Mouse (Mus musculus) heart, embryonic 13.5 days (tissue): ENCODE results near the gene Phtf2. TPM values are rescaled to one million over a fixed set of nuclear protein-coding genes. Genes with fewer than 3 reads are reported as not detected.
"Not testable (repeated sequence)": the region's sequence is repeated elsewhere in the genome, so short reads cannot be mapped to it uniquely, and the experiment has no call there.

ENCODE experiments used
- ATAC-seq: fragments of 200-750 bp; cut with Nextera tagmentation; 2 replicates; pipeline ENCODE4 v1.8.0; 2017; ENCODE audit warnings: moderate TSS enrichment; ENCODE audit not compliant: insufficient number of reproducible peaks, low FRiP score, low TSS enrichment; ENCODE audit errors: extremely low read depth
- H3K27ac ChIP-seq: fragments of 300-500 bp; sonication (generic); replicated peaks from 2 replicates; pipeline ENCODE4 v1.5.1; 2015; ENCODE audit warnings: moderate library complexity, mild to moderate bottlenecking, inconsistent platforms
- H3K27me3 ChIP-seq: fragments of 300-500 bp; sonication (generic); replicated peaks from 2 replicates; pipeline ENCODE4 v1.6.1; 2015; ENCODE audit warnings: mild to moderate bottlenecking, inconsistent platforms
- H3K36me3 ChIP-seq: fragments of 300-500 bp; sonication (generic); 2 replicates; pipeline ENCODE4 v1.6.1; 2015; ENCODE audit warnings: mild to moderate bottlenecking, inconsistent platforms
- H3K4me1 ChIP-seq: fragments of 300-500 bp; sonication (generic); 2 replicates; pipeline ENCODE4 v1.6.1; 2015; ENCODE audit warnings: inconsistent platforms
- H3K4me2 ChIP-seq: fragments of 300-500 bp; sonication (generic); 2 replicates; pipeline ENCODE4 v1.6.1; 2015; ENCODE audit warnings: inconsistent platforms, mild to moderate bottlenecking, moderate library complexity
- H3K4me3 ChIP-seq: fragments of 300-500 bp; sonication (generic); 2 replicates; pipeline ENCODE4 v1.5.1; 2015; ENCODE audit warnings: moderate library complexity, mild to moderate bottlenecking, inconsistent platforms
- H3K9ac ChIP-seq: fragments of 300-500 bp; sonication (generic); 2 replicates; pipeline ENCODE4 v1.6.1; 2015; ENCODE audit warnings: inconsistent platforms, mild to moderate bottlenecking, moderate library complexity
- H3K9me3 ChIP-seq: fragments of 300-500 bp; sonication (generic); 2 replicates; pipeline ENCODE4 v1.6.1; 2016; ENCODE audit warnings: inconsistent platforms
- WGBS: fragments of 180-500 bp; shearing (Covaris S2); methylation state at CpG from one replicate; pipeline ENCODE4 v1.1.7; 2015; ENCODE audit warnings: mixed read lengths; 5-methylcytosine and 5-hydroxymethylcytosine counted together
- polyA plus RNA-seq: library from polyadenylated mRNA; unstranded; fragments of >200 nt; fragmentation: Nextera tagmentation; extraction: Ambion mirVana; gene quantifications from 2 replicates; pipeline ENCODE4 v1.2.1, GENCODE M21; 2015

The Phtf2 gene
- polyA plus RNA-seq, 1 experiment from 2014 or later: 29.1 TPM

- H3K9me3 ChIP-seq: no peaks in the 10 kb centered on the region
- H3K4me3 ChIP-seq: no peak overlapping the region
- WGBS: 23% methylated on average over 2 of the region's 2 CpGs
- no peaks in the 10 kb centered on the region for H3K27me3 ChIP-seq
- H3K36me3 ChIP-seq: no peaks in the 10 kb centered on the region
- ATAC-seq: no peak
- H3K4me1 ChIP-seq: 0 out of 2 replicates have a peak, but pooled peaks cover 6% of the 10 kb centered on the region
- H3K27ac ChIP-seq: no peak overlapping the region
- no peak overlapping the region for H3K9ac ChIP-seq
- no peak overlapping the region for H3K4me2 ChIP-seq
Measured at GRCm38 (mm10) chr5:20738795-20739194, 143.1 kb downstream of the Phtf2 start.

- H3K4me2 ChIP-seq, H3K9ac ChIP-seq, H3K4me1 ChIP-seq, H3K9me3 ChIP-seq, H3K4me3 ChIP-seq, ATAC-seq, H3K27me3 ChIP-seq, H3K27ac ChIP-seq, H3K36me3 ChIP-seq: not testable (repeated sequence)
- WGBS: 76% methylated on average over 4 of the region's 4 CpGs
Measured at GRCm38 (mm10) chr5:20723226-20723625, 158.7 kb downstream of the Phtf2 start.

DNA sequence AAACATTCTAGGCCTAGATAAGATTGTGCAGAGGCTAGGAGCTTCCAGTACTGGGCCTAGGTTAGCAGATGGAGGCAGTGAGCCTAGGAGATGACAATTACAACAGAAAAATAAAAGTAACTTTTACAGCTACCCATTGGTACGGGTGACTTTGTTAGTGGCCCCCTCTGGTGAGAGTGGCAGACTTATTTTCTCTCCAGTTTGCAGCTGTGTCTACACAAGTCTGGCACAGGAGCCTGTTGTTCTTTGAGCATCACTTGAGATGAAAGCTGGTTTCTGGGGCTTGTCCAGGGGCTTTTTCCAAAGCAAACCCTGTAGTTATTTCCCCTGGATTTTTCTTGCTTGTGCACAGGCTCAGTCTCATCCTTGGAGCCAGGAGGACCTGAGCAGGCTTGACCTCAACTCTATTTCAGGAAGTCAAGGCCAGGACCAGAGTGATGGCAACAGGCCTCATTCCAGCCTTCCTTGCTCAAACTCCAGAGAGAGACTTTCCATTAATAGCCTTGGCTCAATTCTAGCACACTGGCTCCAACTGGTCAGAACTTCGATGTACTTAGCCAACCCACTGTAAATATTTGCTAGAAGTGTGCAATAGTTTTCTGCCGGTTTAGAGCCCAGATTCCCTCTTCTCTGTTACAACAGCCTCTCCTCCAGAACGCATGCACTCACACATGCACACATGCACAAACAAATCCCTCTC is 161.6 kb downstream of the Phtf2 start:
- Histone ChIP-seq H3K27ac (no peak overlapping the region), H3K36me3 (no peaks in the 10 kb centered on the region)
- no peak for ATAC-seq

GRCm38 (mm10) chr5:20715980-20716379 is 165.9 kb downstream of the Phtf2 start:
- not testable (repeated sequence) for H3K27ac ChIP-seq, H3K4me3 ChIP-seq, H3K9ac ChIP-seq, H3K27me3 ChIP-seq, ATAC-seq, H3K9me3 ChIP-seq, H3K36me3 ChIP-seq, H3K4me2 ChIP-seq, H3K4me1 ChIP-seq
- WGBS: 86% methylated on average over 6 of the region's 6 CpGs

More for the DNA sequence above, 161.6 kb downstream of the Phtf2 start:
- H3K4me1 ChIP-seq: no peaks in the 10 kb centered on the region
- H3K4me3 ChIP-seq: no peak overlapping the region
- H3K27me3 ChIP-seq: no peaks in the 10 kb centered on the region
- WGBS: 73% methylated on average over 4 of the region's 4 CpGs
- no peak overlapping the region for H3K4me2 ChIP-seq
- no peaks in the 10 kb centered on the region for H3K9me3 ChIP-seq
- H3K9ac ChIP-seq: no peak overlapping the region

- H3K9ac ChIP-seq, H3K4me1 ChIP-seq, H3K9me3 ChIP-seq, H3K27me3 ChIP-seq, H3K4me3 ChIP-seq, ATAC-seq, H3K4me2 ChIP-seq, H3K36me3 ChIP-seq, H3K27ac ChIP-seq: not testable (repeated sequence)
- WGBS: 77% methylated on average over 1 of the region's 1 CpGs
Measured at GRCm38 (mm10) chr5:20714619-20715018, 167.3 kb downstream of the Phtf2 start.

DNA sequence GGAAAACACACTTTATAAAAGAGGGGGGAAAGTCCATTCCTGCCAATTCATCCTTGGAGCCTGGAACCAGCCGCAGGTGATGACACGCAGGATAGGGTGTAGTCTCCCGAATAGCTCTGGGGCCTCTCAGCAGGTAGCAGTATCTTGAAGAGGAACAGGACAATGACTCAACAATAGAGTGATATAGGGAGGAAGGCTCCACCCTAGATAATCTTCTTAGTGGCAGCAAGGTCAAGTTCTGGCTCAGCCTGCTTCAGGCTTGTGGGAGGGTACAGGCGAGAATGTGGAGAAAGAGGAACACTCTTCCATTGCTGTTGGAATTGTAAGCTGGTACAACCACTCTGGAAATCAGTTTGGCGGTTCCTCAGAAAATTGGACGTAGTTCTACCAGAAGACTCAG is 171.1 kb downstream of the Phtf2 start:
- H3K36me3 ChIP-seq, H3K4me3 ChIP-seq, H3K27me3 ChIP-seq, H3K9ac ChIP-seq, H3K4me2 ChIP-seq, ATAC-seq, H3K27ac ChIP-seq, H3K9me3 ChIP-seq, H3K4me1 ChIP-seq: not testable (repeated sequence)
- WGBS: 71% methylated on average over 6 of the region's 6 CpGs

Other genes starting within 250 kb of the Phtf2 start
- gene Tmem60, start 67 bp upstream of the Phtf2 start, polyA plus RNA-seq: 44.0 and 53.4 TPM in 2 replicates
- 4.3 and 4.5 TPM in 2 replicates for gene Rsbn1l, start 74.3 kb upstream of the Phtf2 start, polyA plus RNA-seq
- 16.8 and 17.2 TPM in 2 replicates for gene Ptpn12, start 173.8 kb upstream of the Phtf2 start, polyA plus RNA-seq